Comparison of ENCODE assay signal across 9 mouse cellular contexts in the genomic region with DNA sequence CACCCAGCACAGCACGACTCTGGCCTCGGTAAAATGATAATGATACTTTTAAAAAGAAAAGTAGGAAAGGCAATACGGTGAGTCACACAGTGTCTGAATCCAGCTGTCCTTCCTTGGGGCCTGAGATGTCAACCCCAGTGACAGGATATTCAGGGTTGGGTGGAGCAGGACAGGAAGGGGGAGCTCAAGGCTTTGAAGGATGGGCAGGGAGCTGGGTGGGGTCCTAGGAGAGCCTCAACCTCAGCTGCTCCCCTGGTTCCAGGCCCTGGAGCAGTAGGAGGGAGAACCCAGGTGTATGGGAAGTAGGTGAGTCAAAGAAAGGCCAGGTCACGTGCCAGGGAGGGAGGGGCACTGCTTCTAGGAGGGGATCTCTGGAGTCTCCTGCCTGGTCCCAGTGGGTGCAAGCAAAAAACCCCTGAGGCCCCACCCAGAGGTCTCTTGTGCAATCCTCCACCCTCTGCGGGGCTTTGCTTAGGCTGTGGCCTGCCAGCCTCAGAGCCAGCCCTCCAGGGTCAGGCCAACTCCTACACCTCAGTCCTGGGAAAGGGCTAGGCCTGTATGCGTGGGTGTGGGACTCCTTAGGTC. TPM values are rescaled to one million over a fixed set of nuclear protein-coding genes. Genes with fewer than 3 reads are reported as not detected.
DNase-seq lines count a peak whose midpoint lies in the region; ATAC-seq and TF ChIP-seq lines count a peak whose summit lies in the region.
"Had no signal": no experiment of that assay in that cellular context is flagged by ENCODE, and none has a peak within 500 bp of the region (broad histone marks: within the 10 kb centered on the region; RNA-seq: fewer than 3 reads in every experiment).

No protein-coding gene starts in this region.

- no peak for ATAC-seq in lung, embryonic 16.5 days (ENCODE audit: low read depth)
- no peak for ATAC-seq in embryonic facial prominence, embryonic 15.5 days (ENCODE audit: insufficient number of reproducible peaks, low FRiP score, low TSS enrichment, low read depth)
- no peak for ATAC-seq in kidney, postnatal 0 days (replicated peaks; ENCODE audit: low FRiP score, low read depth)
- peak; percentile 8; the same call in 1 of the 2 replicates for ATAC-seq in stomach, embryonic 15.5 days (ENCODE audit: insufficient read depth, low FRiP score, low read depth)

- WGBS in lung, embryonic 16.5 days: 38% methylated on average over 6 of the region's 6 CpGs
- WGBS in lung, adult 2 months: 22% methylated on average over 6 of the region's 6 CpGs
- 48% methylated on average over 6 of the region's 6 CpGs for WGBS in embryonic facial prominence, embryonic 15.5 days
- 30% methylated on average over 6 of the region's 6 CpGs for WGBS in kidney, postnatal 0 days
- WGBS in stomach, embryonic 15.5 days: 33% methylated on average over 6 of the region's 6 CpGs

- no peak for DNase-seq in lung, adult 2 months
- no peak for DNase-seq in kidney, postnatal 0 days (ENCODE audit: low spot score)
- no peak for DNase-seq in urinary bladder, postnatal 10 days (ENCODE audit: low spot score)
- DNase-seq in adrenal gland, adult 8-10 months: no peak
- DNase-seq in adrenal gland, adult 18-20 months (ENCODE audit: low spot score in 2 of 2): no peak

- peak overlapping the region; percentile 89 for H3K27ac ChIP-seq in lung, embryonic 16.5 days (ENCODE audit: low read length)
- H3K27ac ChIP-seq in embryonic facial prominence, embryonic 15.5 days (replicated peaks): peak overlapping the region; percentile 92
- peak overlapping the region; percentile 84 for H3K27ac ChIP-seq in kidney, postnatal 0 days
- H3K27ac ChIP-seq in stomach, embryonic 15.5 days: peak overlapping the region; percentile 90

- H3K9ac ChIP-seq in lung, embryonic 16.5 days (ENCODE audit: low read length): 0 out of 2 replicates have a peak overlapping the region, but pooled peaks have one; percentile 17
- H3K9ac ChIP-seq in embryonic facial prominence, embryonic 15.5 days: no peak overlapping the region
- H3K9ac ChIP-seq in kidney, postnatal 0 days (ENCODE audit: low read depth, low read length): no peak overlapping the region
- H3K9ac ChIP-seq in stomach, embryonic 15.5 days: no peak overlapping the region

- TF ChIP-seq CTCF in lung, adult 2 months (IDR thresholded peaks at IDR 0.05; ENCODE audit: insufficient read depth, low read length): no peak
- TF ChIP-seq CTCF in kidney, postnatal 0 days (IDR thresholded peaks at IDR 0.05; ENCODE audit: low read depth): no peak

- H3K36me3 ChIP-seq in lung, embryonic 16.5 days (ENCODE audit: control insufficient read depth, insufficient read depth, low read length): no peaks in the 10 kb centered on the region
- no peaks in the 10 kb centered on the region for H3K36me3 ChIP-seq in embryonic facial prominence, embryonic 15.5 days
- H3K36me3 ChIP-seq in kidney, postnatal 0 days (ENCODE audit: insufficient read depth, low read length): no peaks in the 10 kb centered on the region
- no peaks in the 10 kb centered on the region for H3K36me3 ChIP-seq in stomach, embryonic 15.5 days

- H3K4me1 ChIP-seq in lung, embryonic 16.5 days (replicated peaks; ENCODE audit: control insufficient read depth, insufficient read depth, low read length): peaks cover 54% of the 10 kb centered on the region
- peaks cover 25% of the 10 kb centered on the region for H3K4me1 ChIP-seq in lung, adult 2 months (ENCODE audit: control insufficient read depth, insufficient read depth, low read length)
- H3K4me1 ChIP-seq in embryonic facial prominence, embryonic 15.5 days: peaks cover 63% of the 10 kb centered on the region
- H3K4me1 ChIP-seq in kidney, postnatal 0 days (replicated peaks; ENCODE audit: insufficient read depth, low read length): peaks cover 39% of the 10 kb centered on the region
- peaks cover 43% of the 10 kb centered on the region for H3K4me1 ChIP-seq in stomach, embryonic 15.5 days

- H3K27me3 ChIP-seq in lung, embryonic 16.5 days (ENCODE audit: control insufficient read depth, insufficient read depth, low read depth, low read length): no peaks in the 10 kb centered on the region
- no peaks in the 10 kb centered on the region for H3K27me3 ChIP-seq in embryonic facial prominence, embryonic 15.5 days
- no peaks in the 10 kb centered on the region for H3K27me3 ChIP-seq in kidney, postnatal 0 days (ENCODE audit: insufficient read depth, low read length)
- H3K27me3 ChIP-seq in stomach, embryonic 15.5 days (replicated peaks): no peaks in the 10 kb centered on the region

- no peak for TF ChIP-seq POLR2A in lung, adult 2 months (IDR thresholded peaks at IDR 0.05; ENCODE audit: borderline replicate concordance, extremely low read depth, low read depth, low read length)

- H3K4me3 ChIP-seq in lung, embryonic 16.5 days (ENCODE audit: low read length): no peak overlapping the region
- H3K4me3 ChIP-seq in lung, adult 2 months (replicated peaks; ENCODE audit: extremely low read depth, low read depth, low read length): no peak overlapping the region
- H3K4me3 ChIP-seq in embryonic facial prominence, embryonic 15.5 days (replicated peaks): no peak overlapping the region
- no peak overlapping the region for H3K4me3 ChIP-seq in kidney, postnatal 0 days (replicated peaks; ENCODE audit: low read depth, low read length)
- H3K4me3 ChIP-seq in stomach, embryonic 15.5 days (replicated peaks): no peak overlapping the region
- H3K4me3 ChIP-seq: erythroblast, embryonic 14.5 days had no signal

- H3K4me2 ChIP-seq in lung, embryonic 16.5 days (ENCODE audit: low read depth, low read length): no peak overlapping the region
- H3K4me2 ChIP-seq in embryonic facial prominence, embryonic 15.5 days (replicated peaks): no peak overlapping the region
- H3K4me2 ChIP-seq in kidney, postnatal 0 days (ENCODE audit: low read length): no peak overlapping the region
- no peak overlapping the region for H3K4me2 ChIP-seq in stomach, embryonic 15.5 days

- no peaks in the 10 kb centered on the region for H3K9me3 ChIP-seq in lung, embryonic 16.5 days (ENCODE audit: control insufficient read depth, low read length)
- no peaks in the 10 kb centered on the region for H3K9me3 ChIP-seq in embryonic facial prominence, embryonic 15.5 days (replicated peaks)
- no peaks in the 10 kb centered on the region for H3K9me3 ChIP-seq in kidney, postnatal 0 days (replicated peaks; ENCODE audit: low read length)
- no peaks in the 10 kb centered on the region for H3K9me3 ChIP-seq in stomach, embryonic 15.5 days

RNA-seq across cellular contexts. Expression of a gene that starts 9.2 kb away (rescaled TPM):
- 186 and 189 TPM in 2 replicates for polyA plus RNA-seq in lung, embryonic 16.5 days (2015; fragmentation: Nextera tagmentation; extraction: Ambion mirVana)
- 323 and 438 TPM in 2 replicates for polyA plus RNA-seq in lung, adult 2 months (2012; rRNA removed)
- 142 and 160 TPM in 2 replicates for polyA plus RNA-seq in embryonic facial prominence, embryonic 15.5 days (2015; fragmentation: Nextera tagmentation; extraction: Ambion mirVana)
- polyA plus RNA-seq in kidney, postnatal 0 days (2015; fragmentation: Nextera tagmentation; extraction: Ambion mirVana): 170 and 194 TPM in 2 replicates
- 117 and 138 TPM in 2 replicates for polyA plus RNA-seq in stomach, embryonic 15.5 days (2015; fragmentation: Nextera tagmentation; extraction: Ambion mirVana)
- total RNA-seq in adrenal gland, adult 8-10 months (2022): 10 to 100 TPM; 38.9 to 74.3 (median 55.1) TPM
- 10 to 100 TPM; 51.8 to 93.4 TPM for total RNA-seq in adrenal gland, adult 18-20 months (2021)

RNA-seq across cellular contexts. Expression of a gene that starts 27.1 kb away (rescaled TPM):
- polyA plus RNA-seq in lung, embryonic 16.5 days (2015; fragmentation: Nextera tagmentation; extraction: Ambion mirVana): 99.6 and 104 TPM in 2 replicates
- 84.7 and 90.1 TPM in 2 replicates for polyA plus RNA-seq in lung, adult 2 months (2012; rRNA removed)
- 37.7 and 37.9 TPM in 2 replicates for polyA plus RNA-seq in embryonic facial prominence, embryonic 15.5 days (2015; fragmentation: Nextera tagmentation; extraction: Ambion mirVana)
- polyA plus RNA-seq in kidney, postnatal 0 days (2015; fragmentation: Nextera tagmentation; extraction: Ambion mirVana): 15.8 and 16.3 TPM in 2 replicates
- 19.0 and 19.5 TPM in 2 replicates for polyA plus RNA-seq in stomach, embryonic 15.5 days (2015; fragmentation: Nextera tagmentation; extraction: Ambion mirVana)
- 1 to 10 TPM; 1.3 to 4.4 (median 2.7) TPM for total RNA-seq in adrenal gland, adult 8-10 months (2022)
- total RNA-seq in adrenal gland, adult 18-20 months (2021): 1 to 10 TPM; 2.5 to 3.8 TPM
- polyA plus RNA-seq: erythroblast, embryonic 14.5 days had no signal

RNA-seq across cellular contexts. Expression of a gene that starts 40.0 kb away (rescaled TPM):
- polyA plus RNA-seq in lung, embryonic 16.5 days (2015; fragmentation: Nextera tagmentation; extraction: Ambion mirVana): 26.1 and 27.4 TPM in 2 replicates
- polyA plus RNA-seq in lung, adult 2 months (2012; rRNA removed): 2.9 and 3.8 TPM in 2 replicates
- polyA plus RNA-seq in embryonic facial prominence, embryonic 15.5 days (2015; fragmentation: Nextera tagmentation; extraction: Ambion mirVana): 24.7 and 27.3 TPM in 2 replicates
- 33.9 and 36.6 TPM in 2 replicates for polyA plus RNA-seq in kidney, postnatal 0 days (2015; fragmentation: Nextera tagmentation; extraction: Ambion mirVana)
- 23.1 and 26.7 TPM in 2 replicates for polyA plus RNA-seq in stomach, embryonic 15.5 days (2015; fragmentation: Nextera tagmentation; extraction: Ambion mirVana)
- total RNA-seq in adrenal gland, adult 8-10 months (2022): 10 to 100 TPM; 28.1 to 32.3 (median 29.7) TPM
- total RNA-seq in adrenal gland, adult 18-20 months (2021): 10 to 100 TPM; 23.5 to 25.8 TPM

RNA-seq across cellular contexts. Expression of a gene that starts 57.6 kb away (rescaled TPM):
- 96.3 and 98.8 TPM in 2 replicates for polyA plus RNA-seq in lung, embryonic 16.5 days (2015; fragmentation: Nextera tagmentation; extraction: Ambion mirVana)
- polyA plus RNA-seq in lung, adult 2 months (2012; rRNA removed): 125 and 149 TPM in 2 replicates
- 130 and 137 TPM in 2 replicates for polyA plus RNA-seq in embryonic facial prominence, embryonic 15.5 days (2015; fragmentation: Nextera tagmentation; extraction: Ambion mirVana)
- polyA plus RNA-seq in kidney, postnatal 0 days (2015; fragmentation: Nextera tagmentation; extraction: Ambion mirVana): 160 and 162 TPM in 2 replicates
- polyA plus RNA-seq in stomach, embryonic 15.5 days (2015; fragmentation: Nextera tagmentation; extraction: Ambion mirVana): 122 and 135 TPM in 2 replicates
- total RNA-seq in adrenal gland, adult 8-10 months (2022): 100 to 1,000 TPM; 162 to 222 (median 201) TPM
- 100 to 1,000 TPM; 151 to 170 TPM for total RNA-seq in adrenal gland, adult 18-20 months (2021)
